8 mouse cellular contexts compared by ENCODE assay signal in genomic region chr16:90934193-90934686, GRCm38 (mm10). TPM values are rescaled to one million over a fixed set of nuclear protein-coding genes. Genes with fewer than 3 reads are reported as not detected.
DNase-seq lines count a peak whose midpoint lies in the region; ATAC-seq lines count a peak whose summit lies in the region.

No protein-coding gene starts in this region.

- peak overlapping the region; percentile 79 for H3K9ac ChIP-seq in forebrain, embryonic 13.5 days

- under 1% methylated on average over 38 of the region's 38 CpGs for WGBS in forebrain, embryonic 13.5 days
- under 1% methylated on average over 38 of the region's 38 CpGs for WGBS in hindbrain, embryonic 10.5 days

- intact Hi-C loops in left cerebral cortex, postnatal 4 days (cut with DNase I), result loop anchor here (5.0 to 10.0 kb wide), 2 partner anchors 137 to 619 kb away; no protein-coding TSS in a partner anchor

- H3K27me3 ChIP-seq in forebrain, embryonic 13.5 days, result no peaks in the 10 kb centered on the region
- H3K27me3 ChIP-seq in hindbrain, embryonic 10.5 days (ENCODE audit: insufficient read depth, poor library complexity, severe bottlenecking), result no peaks in the 10 kb centered on the region

- H3K4me3 ChIP-seq in forebrain, embryonic 13.5 days, result peak overlapping the region; percentile 67
- peak overlapping the region; percentile 90 for H3K4me3 ChIP-seq in hindbrain, embryonic 10.5 days

- peak overlapping the region; percentile 82 for H3K4me2 ChIP-seq in forebrain, embryonic 13.5 days

- DNase-seq in ovary, adult 18-20 months (ENCODE audit: low spot score), result peak; percentile 37
- no peak for DNase-seq in ovary, postnatal 10 days (ENCODE audit: low spot score)
- peak; percentile 72 to 80 for DNase-seq in adrenal gland, postnatal 36 days
- DNase-seq in hindbrain, embryonic 10.5 days (ENCODE audit: low spot score), result peak; percentile 75
- DNase-seq in left cerebral cortex, postnatal 4 days, result peak; percentile 67
- DNase-seq in skeletal muscle tissue, adult 2 months (ENCODE audit: low read depth, low spot score), result peak; percentile 36

- peak; percentile 60 for ATAC-seq in forebrain, embryonic 13.5 days
- peak; percentile 40 for ATAC-seq in megakaryocyte progenitor cell, adult 5-6 weeks (replicated peaks; ENCODE audit: poor library complexity)

- peaks cover 28% of the 10 kb centered on the region for H3K36me3 ChIP-seq in forebrain, embryonic 13.5 days (ENCODE audit: poor library complexity, severe bottlenecking)
- H3K36me3 ChIP-seq in hindbrain, embryonic 10.5 days, result peaks cover 29% of the 10 kb centered on the region

- peaks cover 14% of the 10 kb centered on the region for H3K4me1 ChIP-seq in forebrain, embryonic 13.5 days
- H3K4me1 ChIP-seq in hindbrain, embryonic 10.5 days (replicated peaks), result peaks cover 19% of the 10 kb centered on the region

- H3K27ac ChIP-seq in forebrain, embryonic 13.5 days, result peak overlapping the region; percentile 86
- H3K27ac ChIP-seq in hindbrain, embryonic 10.5 days, result peak overlapping the region; percentile 92

- no peaks in the 10 kb centered on the region for H3K9me3 ChIP-seq in forebrain, embryonic 13.5 days (replicated peaks)
- no peaks in the 10 kb centered on the region for H3K9me3 ChIP-seq in hindbrain, embryonic 10.5 days

RNA-seq across cellular contexts. Expression of gene Cfap298, which starts 0.7 kb away (rescaled TPM):
- total RNA-seq in adrenal gland, postnatal 36 days (2021), result 10 to 100 TPM; 32.3 to 34.8 TPM
- 49.1 and 50.0 TPM in 2 replicates for polyA plus RNA-seq in forebrain, embryonic 13.5 days (2015; fragmentation: Nextera tagmentation; extraction: Ambion mirVana)
- polyA plus RNA-seq in hindbrain, embryonic 10.5 days (2016; fragmentation: Nextera tagmentation; extraction: Ambion mirVana), result 62.4 and 69.3 TPM in 2 replicates
- 10 to 100 TPM; 31.6 to 35.8 TPM for total RNA-seq in left cerebral cortex, postnatal 4 days (2021)
- 40.2 and 45.4 TPM in 2 replicates for total RNA-seq in megakaryocyte progenitor cell, adult 5-6 weeks (2015)
- 70.1 and 77.7 TPM in 2 replicates for total RNA-seq in megakaryocyte progenitor cell, adult 5-6 weeks (2017)
